Mouse (Mus musculus) neural tube, embryonic 15.5 days (tissue): Measurements from ENCODE around the gene Ms4a4b. TPM values are rescaled to one million over a fixed set of nuclear protein-coding genes. Genes with fewer than 3 reads are reported as not detected.
"Not testable (repeated sequence)": the region's sequence is repeated elsewhere in the genome, so short reads cannot be mapped to it uniquely, and the experiment has no call there.

Experiments used
- ATAC-seq: fragments of 200-750 bp; cut with Nextera tagmentation; 2 replicates; pipeline ENCODE4 v1.8.0; 2017; ENCODE audit warnings: mild to moderate bottlenecking, moderate TSS enrichment, moderate library complexity; ENCODE audit not compliant: low FRiP score
- H3K27ac ChIP-seq: fragments of 300-500 bp; sonication (generic); replicated peaks from 2 replicates; pipeline ENCODE4 v1.5.1; 2015; ENCODE audit warnings: mild to moderate bottlenecking, inconsistent platforms
- H3K27me3 ChIP-seq: fragments of 300-500 bp; sonication (generic); replicated peaks from 2 replicates; pipeline ENCODE4 v1.6.1; 2015; ENCODE audit warnings: inconsistent platforms
- H3K36me3 ChIP-seq: fragments of 300-500 bp; sonication (generic); 2 replicates; pipeline ENCODE4 v1.6.1; 2015; ENCODE audit warnings: inconsistent platforms
- H3K4me1 ChIP-seq: fragments of 300-500 bp; sonication (generic); 2 replicates; pipeline ENCODE4 v1.6.1; 2015; ENCODE audit warnings: inconsistent platforms
- H3K4me2 ChIP-seq: fragments of 300-500 bp; sonication (generic); 2 replicates; pipeline ENCODE4 v1.6.1; 2015; ENCODE audit warnings: inconsistent platforms, mild to moderate bottlenecking, moderate library complexity
- H3K4me3 ChIP-seq: fragments of 300-500 bp; sonication (generic); replicated peaks from 2 replicates; pipeline ENCODE4 v1.5.1; 2015; ENCODE audit warnings: mild to moderate bottlenecking, inconsistent platforms
- H3K9ac ChIP-seq: fragments of 300-500 bp; sonication (generic); replicated peaks from 2 replicates; pipeline ENCODE4 v1.6.1; 2015; ENCODE audit warnings: mild to moderate bottlenecking, inconsistent platforms
- H3K9me3 ChIP-seq: fragments of 300-500 bp; sonication (generic); replicated peaks from 2 replicates; pipeline ENCODE4 v1.6.1; 2016; ENCODE audit warnings: inconsistent platforms
- WGBS: fragments of 180-500 bp; shearing (Covaris S2); methylation state at CpG from one replicate; pipeline ENCODE4 v1.1.7; 2015; ENCODE audit warnings: mixed read lengths; 5-methylcytosine and 5-hydroxymethylcytosine counted together
- polyA plus RNA-seq: library from polyadenylated mRNA; unstranded; fragments of >200 nt; fragmentation: Nextera tagmentation; extraction: Ambion mirVana; gene quantifications from 2 replicates; pipeline ENCODE4 v1.2.1, GENCODE M21; 2015

Ms4a4b gene
- polyA plus RNA-seq, 1 experiment from 2014 or later: not detected

GRCm38 (mm10) chr19:11491406-11492189 is 48.2 kb downstream of the Ms4a4b start:
- H3K27me3 ChIP-seq: no peaks in the 10 kb centered on the region
- H3K27ac ChIP-seq: no peak overlapping the region
- WGBS: 80% methylated on average over 4 of the region's 4 CpGs
- H3K9ac ChIP-seq: no peak overlapping the region
- ATAC-seq: no peak
- no peak overlapping the region for H3K4me2 ChIP-seq
- no peaks in the 10 kb centered on the region for H3K4me1 ChIP-seq
- no peaks in the 10 kb centered on the region for H3K36me3 ChIP-seq
- H3K4me3 ChIP-seq: no peak overlapping the region
- H3K9me3 ChIP-seq: no peaks in the 10 kb centered on the region

- no peak overlapping the region for H3K27ac ChIP-seq
- no peak overlapping the region for H3K4me3 ChIP-seq
- no peak for ATAC-seq
- H3K27me3 ChIP-seq: no peaks in the 10 kb centered on the region
- no peak overlapping the region for H3K9ac ChIP-seq
- WGBS: 89% methylated on average over 1 of the region's 1 CpGs
- no peaks in the 10 kb centered on the region for H3K36me3 ChIP-seq
- H3K4me2 ChIP-seq: no peak overlapping the region
- no peaks in the 10 kb centered on the region for H3K9me3 ChIP-seq
- H3K4me1 ChIP-seq: no peaks in the 10 kb centered on the region
Measured at GRCm38 (mm10) chr19:11492671-11493070, 49.3 kb downstream of the Ms4a4b start.

GRCm38 (mm10) chr19:11494519-11494918 is 51.2 kb downstream of the Ms4a4b start:
- Histone ChIP-seq H3K4me2 (no peak overlapping the region), H3K4me3 (no peak overlapping the region), H3K27me3 (no peaks in the 10 kb centered on the region), H3K27ac (no peak overlapping the region), H3K36me3 (no peaks in the 10 kb centered on the region), H3K4me1 (no peaks in the 10 kb centered on the region), H3K9ac (no peak overlapping the region), H3K9me3 (no peaks in the 10 kb centered on the region)
- 85% methylated on average over 3 of the region's 3 CpGs for WGBS
- no peak for ATAC-seq

- no peak for ATAC-seq
- H3K4me1 ChIP-seq: no peaks in the 10 kb centered on the region
- H3K4me2 ChIP-seq: no peak overlapping the region
- H3K36me3 ChIP-seq: no peaks in the 10 kb centered on the region
- H3K9me3 ChIP-seq: no peaks in the 10 kb centered on the region
- 89% methylated on average over 6 of the region's 6 CpGs for WGBS
- no peak overlapping the region for H3K9ac ChIP-seq
- no peaks in the 10 kb centered on the region for H3K27me3 ChIP-seq
- H3K27ac ChIP-seq: no peak overlapping the region
- no peak overlapping the region for H3K4me3 ChIP-seq
Measured at GRCm38 (mm10) chr19:11496361-11496760, 53.0 kb downstream of the Ms4a4b start.

DNA sequence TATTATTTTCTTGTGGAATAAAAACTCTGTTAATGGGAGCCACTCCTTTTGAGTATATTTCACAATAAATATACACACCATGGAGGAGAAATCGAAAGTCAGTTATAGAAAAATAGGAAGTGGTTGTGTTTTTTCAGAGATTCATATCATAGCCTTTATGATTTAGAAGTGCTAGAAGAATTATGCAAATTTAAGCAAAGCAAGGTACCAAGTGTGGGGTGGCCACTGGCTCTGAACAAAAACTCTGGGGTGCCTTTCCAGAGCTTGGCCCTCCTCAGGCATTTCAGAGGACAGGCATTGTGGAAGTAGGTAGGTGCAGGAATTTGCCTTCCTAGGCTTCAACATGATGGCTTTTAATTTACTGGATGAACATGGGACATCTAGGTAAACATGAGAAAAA is 53.9 kb downstream of the Ms4a4b start:
- H3K27me3 ChIP-seq, H3K36me3 ChIP-seq, ATAC-seq, H3K4me3 ChIP-seq, H3K4me1 ChIP-seq, H3K9me3 ChIP-seq, H3K9ac ChIP-seq, H3K27ac ChIP-seq, H3K4me2 ChIP-seq: not testable (repeated sequence)
- 86% methylated on average over 1 of the region's 1 CpGs for WGBS

DNA sequence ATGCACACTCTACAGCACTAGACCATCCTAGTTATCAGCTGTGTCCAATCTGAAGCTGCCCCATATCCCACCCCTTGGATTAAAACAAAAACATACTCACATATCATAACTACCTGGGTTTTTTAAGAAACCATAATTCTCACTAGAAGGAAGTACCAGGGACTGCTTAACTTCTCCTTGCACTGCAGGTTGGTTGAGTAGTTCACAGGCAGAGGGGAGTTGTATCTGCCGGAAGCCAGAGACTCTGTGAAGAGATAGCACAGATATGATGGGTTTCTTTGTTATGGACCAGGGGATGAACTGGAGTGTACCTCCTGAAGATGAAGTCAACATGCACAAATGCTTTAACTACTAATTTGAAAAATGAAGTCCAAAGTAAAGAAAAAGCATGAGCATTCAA is 57.4 kb downstream of the Ms4a4b start:
- 91% methylated on average over 1 of the region's 1 CpGs for WGBS
- Histone ChIP-seq H3K27ac (no peak overlapping the region), H3K4me2 (no peak overlapping the region), H3K27me3 (no peaks in the 10 kb centered on the region), H3K9me3 (no peaks in the 10 kb centered on the region), H3K4me1 (no peaks in the 10 kb centered on the region), H3K4me3 (no peak overlapping the region), H3K9ac (no peak overlapping the region), H3K36me3 (no peaks in the 10 kb centered on the region)
- ATAC-seq: no peak

DNA sequence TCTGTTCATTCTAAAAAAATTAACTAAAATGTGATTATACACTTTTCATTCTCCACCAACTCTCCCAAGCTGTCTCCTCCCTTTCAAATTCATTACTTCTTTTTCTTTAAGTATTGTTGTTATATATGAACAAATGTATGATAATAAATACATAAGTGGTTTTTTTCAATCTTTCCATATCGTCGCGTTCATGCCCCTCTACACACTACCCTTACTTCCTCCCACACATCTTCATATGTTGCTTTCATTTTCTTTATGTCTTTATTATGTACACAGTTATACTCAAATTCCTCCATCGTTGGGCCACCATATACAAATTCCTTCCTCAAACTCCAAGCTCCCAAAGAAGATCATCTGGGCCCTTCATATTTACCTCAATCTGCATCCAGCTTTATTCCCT is 58.0 kb downstream of the Ms4a4b start:
- no peak overlapping the region for H3K9ac ChIP-seq
- no peaks in the 10 kb centered on the region for H3K36me3 ChIP-seq
- no peak overlapping the region for H3K4me3 ChIP-seq
- H3K4me1 ChIP-seq: no peaks in the 10 kb centered on the region
- H3K27ac ChIP-seq: no peak overlapping the region
- H3K9me3 ChIP-seq: no peaks in the 10 kb centered on the region
- WGBS: 91% methylated on average over 4 of the region's 4 CpGs
- no peak for ATAC-seq
- H3K27me3 ChIP-seq: no peaks in the 10 kb centered on the region
- H3K4me2 ChIP-seq: no peak overlapping the region

- Histone ChIP-seq H3K4me2 (no peak overlapping the region), H3K9me3 (no peaks in the 10 kb centered on the region), H3K36me3 (no peaks in the 10 kb centered on the region), H3K27ac (no peak overlapping the region), H3K4me3 (no peak overlapping the region), H3K9ac (no peak overlapping the region), H3K4me1 (no peaks in the 10 kb centered on the region), H3K27me3 (no peaks in the 10 kb centered on the region)
- ATAC-seq: no peak
- 95% methylated on average over 1 of the region's 1 CpGs for WGBS
Measured at GRCm38 (mm10) chr19:11504857-11505256, 61.5 kb downstream of the Ms4a4b start.

DNA sequence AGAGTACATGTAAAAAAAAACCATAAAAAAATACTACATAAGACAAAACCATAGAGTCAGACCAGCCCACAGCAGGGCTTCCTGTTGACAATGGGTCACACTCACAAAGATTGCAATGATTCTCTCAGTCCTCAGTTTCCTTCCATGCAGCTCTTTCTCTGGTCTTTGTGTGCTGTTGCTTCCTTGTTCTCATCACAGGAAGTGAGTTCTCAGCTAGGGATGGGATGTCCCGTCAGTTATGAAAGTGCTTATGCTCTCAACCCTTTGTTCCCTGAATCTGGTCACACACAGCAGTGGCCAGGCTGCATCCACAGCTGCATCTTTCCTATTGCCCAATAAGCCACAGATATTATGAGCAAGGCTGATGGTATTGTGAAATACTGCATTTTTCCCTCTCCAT is 70.1 kb downstream of the Ms4a4b start:
- no peaks in the 10 kb centered on the region for H3K36me3 ChIP-seq
- no peaks in the 10 kb centered on the region for H3K4me1 ChIP-seq
- WGBS: 88% methylated on average over 1 of the region's 1 CpGs
- no peak overlapping the region for H3K27ac ChIP-seq
- H3K4me2 ChIP-seq: no peak overlapping the region
- no peak overlapping the region for H3K4me3 ChIP-seq
- no peaks in the 10 kb centered on the region for H3K27me3 ChIP-seq
- no peak for ATAC-seq
- no peaks in the 10 kb centered on the region for H3K9me3 ChIP-seq
- no peak overlapping the region for H3K9ac ChIP-seq

DNA sequence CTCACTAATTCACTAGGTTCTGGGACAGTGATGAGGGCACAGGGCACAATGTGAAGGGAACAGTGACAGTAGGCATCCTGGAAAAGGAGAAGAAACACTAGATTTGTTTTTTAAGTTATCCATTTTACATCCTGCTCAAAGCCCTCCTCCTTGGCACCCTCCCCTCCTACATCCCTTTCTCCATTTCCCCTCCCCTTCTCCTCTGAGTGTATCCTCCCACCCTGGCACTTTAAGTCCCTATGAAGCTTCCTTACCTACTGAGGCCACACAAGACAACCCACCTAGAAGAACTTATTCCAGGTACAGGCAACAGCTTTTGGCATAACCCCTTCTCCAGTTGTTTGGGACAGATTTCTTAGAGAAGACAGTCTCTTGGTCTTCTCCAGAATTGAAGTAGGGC is 72.9 kb downstream of the Ms4a4b start, which contains the start of gene Ms4a6b:
TSS of gene Ms4a6b (plus strand) at position 267 of the 400 bp plus-strand sequence.
- no peak within 1 kb of the TSS for H3K4me2 ChIP-seq
- no peak for ATAC-seq
- H3K4me1 ChIP-seq: no peaks in the 10 kb centered on the region
- H3K36me3 ChIP-seq: no peaks in the 10 kb centered on the region
- H3K27ac ChIP-seq: no peak within 1 kb of the TSS
- no peaks in the 10 kb centered on the region for H3K9me3 ChIP-seq
- no peak within 1 kb of the TSS for H3K9ac ChIP-seq
- no peaks in the 10 kb centered on the region for H3K27me3 ChIP-seq
- no peak within 1 kb of the TSS for H3K4me3 ChIP-seq
